Mouse (Mus musculus) hindbrain, embryonic 12.5 days (tissue): ENCODE measurements around the gene Tacr3. TPM values are rescaled to one million over a fixed set of nuclear protein-coding genes. Genes with fewer than 3 reads are reported as not detected.

ENCODE experiments used
- ATAC-seq: fragments of 200-750 bp; cut with Nextera tagmentation; 2 replicates; pipeline ENCODE4 v1.8.0; 2017; ENCODE audit warnings: moderate TSS enrichment; ENCODE audit not compliant: low FRiP score
- H3K27ac ChIP-seq: fragments of 300-500 bp; sonication (generic); 2 replicates; pipeline ENCODE4 v1.5.1; 2016; ENCODE audit warnings: mild to moderate bottlenecking
- H3K27me3 ChIP-seq: fragments of 300-500 bp; sonication (generic); 2 replicates; pipeline ENCODE4 v1.6.1; 2016; ENCODE audit warnings: mild to moderate bottlenecking
- H3K36me3 ChIP-seq: fragments of 300-500 bp; sonication (generic); 2 replicates; pipeline ENCODE4 v1.6.1; 2016; ENCODE audit warnings: mild to moderate bottlenecking
- H3K4me1 ChIP-seq: fragments of 300-500 bp; sonication (generic); 2 replicates; pipeline ENCODE4 v1.6.1; 2016
- H3K4me2 ChIP-seq: fragments of 300-500 bp; sonication (generic); replicated peaks from 2 replicates; pipeline ENCODE4 v1.6.1; 2016; ENCODE audit warnings: mild to moderate bottlenecking
- H3K4me3 ChIP-seq: fragments of 300-500 bp; sonication (generic); 2 replicates; pipeline ENCODE4 v1.5.1; 2016; ENCODE audit warnings: mild to moderate bottlenecking
- H3K9ac ChIP-seq: fragments of 300-500 bp; sonication (generic); 2 replicates; pipeline ENCODE4 v1.6.1; 2016; ENCODE audit warnings: mild to moderate bottlenecking, moderate library complexity
- H3K9me3 ChIP-seq: fragments of 300-500 bp; sonication (generic); replicated peaks from 2 replicates; pipeline ENCODE4 v1.6.1; 2016; ENCODE audit warnings: mild to moderate bottlenecking
- WGBS: fragments of 180-500 bp; shearing (Covaris S2); methylation state at CpG from one replicate; pipeline ENCODE4 v1.1.7; 2016; 5-methylcytosine and 5-hydroxymethylcytosine counted together
- polyA plus RNA-seq: library from polyadenylated mRNA; unstranded; fragments of >200 nt; fragmentation: Nextera tagmentation; extraction: Ambion mirVana; gene quantifications from 2 replicates; pipeline ENCODE4 v1.2.1, GENCODE M21; 2016

Gene Tacr3
- polyA plus RNA-seq, result 1.9 and 2.2 TPM in 2 replicates

DNA sequence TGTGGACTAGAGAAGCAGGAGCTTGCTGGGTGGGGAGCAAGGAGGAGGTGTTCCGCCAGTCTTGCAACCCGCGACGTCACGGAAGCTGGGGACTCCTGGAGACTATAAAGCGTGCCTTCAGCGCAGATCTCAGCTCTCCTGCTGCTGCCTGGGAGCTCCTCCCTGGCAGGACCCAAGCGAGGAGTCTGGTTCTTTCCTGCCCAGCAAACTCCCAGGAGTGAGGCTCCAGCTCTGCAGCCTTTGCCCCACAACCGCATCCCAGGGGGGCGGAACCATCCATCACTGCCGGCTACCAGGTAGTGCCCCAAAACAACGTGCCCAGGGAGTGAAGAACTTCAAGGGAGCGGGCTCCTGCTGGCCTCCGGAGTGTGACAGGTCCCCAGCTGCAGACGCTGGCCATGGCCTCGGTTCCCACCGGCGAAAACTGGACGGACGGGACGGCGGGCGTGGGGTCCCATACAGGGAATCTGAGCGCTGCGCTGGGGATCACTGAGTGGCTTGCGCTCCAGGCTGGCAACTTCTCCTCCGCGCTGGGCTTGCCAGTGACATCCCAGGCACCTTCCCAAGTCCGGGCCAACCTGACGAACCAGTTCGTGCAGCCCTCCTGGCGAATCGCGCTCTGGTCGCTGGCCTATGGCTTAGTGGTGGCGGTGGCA is at the start of gene Tacr3:
TSS of gene Tacr3 (plus strand) at position 133 of the 656 bp plus-strand sequence.
- peaks cover 9% of the 10 kb centered on the region for H3K4me1 ChIP-seq
- peak within 1 kb of the TSS; percentile 46 for H3K4me3 ChIP-seq
- H3K36me3 ChIP-seq, result no peaks in the 10 kb centered on the region
- H3K4me2 ChIP-seq, result peak within 1 kb of the TSS; percentile 96
- ATAC-seq, result peak; percentile 71
- no peaks in the 10 kb centered on the region for H3K9me3 ChIP-seq
- peak within 1 kb of the TSS; percentile 48 for H3K9ac ChIP-seq
- H3K27me3 ChIP-seq, result peaks cover 14% of the 10 kb centered on the region
- H3K27ac ChIP-seq, result no peak within 1 kb of the TSS
- WGBS, result 1% methylated on average over 36 of the region's 36 CpGs

- Histone ChIP-seq H3K4me3 (peak overlapping the region; percentile 46), H3K4me1 (peaks cover 9% of the 10 kb centered on the region), H3K36me3 (no peaks in the 10 kb centered on the region), H3K27ac (no peak overlapping the region), H3K4me2 (peak overlapping the region; percentile 96), H3K27me3 (peaks cover 14% of the 10 kb centered on the region), H3K9me3 (no peaks in the 10 kb centered on the region), H3K9ac (peak overlapping the region; percentile 48; the same call in 1 of the 2 replicates)
- 58% methylated on average over 6 of the region's 6 CpGs for WGBS
- no peak for ATAC-seq
These were observed 324 bp upstream of the Tacr3 start for GRCm38 (mm10) chr3:134828492-134828874.

GRCm38 (mm10) chr3:134829531-134829921 is 719 bp downstream of the Tacr3 start:
- no peak overlapping the region for H3K27ac ChIP-seq
- WGBS, result 11% methylated on average over 13 of the region's 13 CpGs
- peaks cover 14% of the 10 kb centered on the region for H3K27me3 ChIP-seq
- H3K4me3 ChIP-seq, result peak overlapping the region; percentile 46
- peak overlapping the region; percentile 48; the same call in 1 of the 2 replicates for H3K9ac ChIP-seq
- H3K4me2 ChIP-seq, result peak overlapping the region; percentile 96
- no peaks in the 10 kb centered on the region for H3K36me3 ChIP-seq
- no peaks in the 10 kb centered on the region for H3K9me3 ChIP-seq
- 0 out of 2 replicates have a peak, but pooled peaks have one; percentile 52 for ATAC-seq
- H3K4me1 ChIP-seq, result peaks cover 9% of the 10 kb centered on the region

DNA sequence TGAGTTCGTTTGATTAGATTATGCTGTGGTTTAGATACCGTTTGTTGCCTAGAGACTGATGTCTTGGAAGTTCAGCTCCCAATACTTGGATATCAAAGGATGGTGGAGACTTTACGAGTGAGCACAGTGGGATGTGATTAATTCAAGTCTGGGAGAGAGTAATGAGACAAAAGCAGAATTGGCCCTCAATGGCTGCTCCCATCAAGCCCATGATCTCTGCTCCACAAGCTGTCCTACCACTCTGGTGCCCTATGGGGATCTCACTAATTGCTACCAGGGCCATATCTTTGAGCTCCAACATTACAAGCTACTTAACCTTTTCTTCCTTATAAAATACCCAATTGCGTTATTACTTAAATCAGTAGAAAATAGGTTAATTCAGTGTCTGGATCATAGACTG is 22.5 kb downstream of the Tacr3 start:
- no peak overlapping the region for H3K27ac ChIP-seq
- no peaks in the 10 kb centered on the region for H3K4me1 ChIP-seq
- H3K4me3 ChIP-seq, result no peak overlapping the region
- H3K9ac ChIP-seq, result no peak overlapping the region
- no peak for ATAC-seq
- no peaks in the 10 kb centered on the region for H3K36me3 ChIP-seq
- no peaks in the 10 kb centered on the region for H3K9me3 ChIP-seq
- H3K27me3 ChIP-seq, result no peaks in the 10 kb centered on the region
- 50% methylated on average over 4 of the region's 4 CpGs for WGBS
- H3K4me2 ChIP-seq, result no peak overlapping the region

DNA sequence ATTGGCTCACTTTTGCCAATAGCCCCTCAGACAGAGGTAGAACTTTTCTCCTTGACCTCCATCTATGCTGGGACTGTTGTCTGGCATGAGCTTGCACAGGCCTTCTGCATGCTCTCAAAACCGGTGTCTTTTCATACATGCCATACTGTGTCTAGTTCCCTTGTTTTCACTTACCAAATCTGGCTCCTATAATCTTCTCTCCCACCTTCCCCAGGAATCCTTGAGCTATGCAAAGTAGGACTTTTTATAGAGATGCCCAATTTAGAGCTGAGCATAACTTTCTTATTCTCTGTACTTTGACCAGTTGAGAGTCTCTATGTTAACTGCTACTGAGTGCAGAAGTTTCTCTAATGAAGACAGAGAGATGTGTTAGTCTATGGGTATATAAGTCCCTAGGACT is 48.9 kb downstream of the Tacr3 start:
- Histone ChIP-seq H3K9me3 (no peaks in the 10 kb centered on the region), H3K36me3 (no peaks in the 10 kb centered on the region), H3K27ac (no peak overlapping the region), H3K27me3 (no peaks in the 10 kb centered on the region), H3K9ac (no peak overlapping the region), H3K4me2 (no peak overlapping the region), H3K4me1 (no peaks in the 10 kb centered on the region), H3K4me3 (no peak overlapping the region)
- WGBS, result 90% methylated on average over 1 of the region's 1 CpGs
- ATAC-seq, result no peak

- ATAC-seq, result no peak
- Histone ChIP-seq H3K36me3 (no peaks in the 10 kb centered on the region), H3K4me2 (no peak overlapping the region), H3K9ac (no peak overlapping the region), H3K27me3 (no peaks in the 10 kb centered on the region), H3K4me1 (no peaks in the 10 kb centered on the region), H3K27ac (no peak overlapping the region), H3K4me3 (no peak overlapping the region), H3K9me3 (no peaks in the 10 kb centered on the region)
- 67% methylated on average over 2 of the region's 2 CpGs for WGBS
These were observed 67.0 kb downstream of the Tacr3 start for GRCm38 (mm10) chr3:134895831-134896230.

DNA sequence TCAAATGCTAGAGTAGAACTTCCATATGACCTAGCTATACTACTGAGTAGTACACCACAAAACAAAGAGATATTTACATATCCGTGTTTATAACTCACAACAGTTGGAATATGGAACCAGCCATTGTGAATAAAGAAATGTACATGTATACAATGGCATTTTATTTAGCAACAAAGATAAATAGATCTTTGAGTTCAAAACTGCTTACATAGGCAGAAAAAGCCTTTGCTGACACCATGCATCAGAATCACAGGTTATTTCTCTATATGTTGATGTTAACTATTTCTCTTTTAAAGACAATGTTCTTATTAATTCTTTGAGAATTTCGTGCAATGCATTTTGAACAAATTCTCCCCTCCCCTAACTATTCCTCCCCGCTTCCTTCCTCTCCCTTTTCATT is 80.1 kb downstream of the Tacr3 start:
- no peaks in the 10 kb centered on the region for H3K27me3 ChIP-seq
- H3K4me3 ChIP-seq, result no peak overlapping the region
- H3K4me2 ChIP-seq, result no peak overlapping the region
- 77% methylated on average over 3 of the region's 3 CpGs for WGBS
- H3K27ac ChIP-seq, result no peak overlapping the region
- no peak overlapping the region for H3K9ac ChIP-seq
- no peak for ATAC-seq
- no peaks in the 10 kb centered on the region for H3K4me1 ChIP-seq
- H3K9me3 ChIP-seq, result no peaks in the 10 kb centered on the region
- no peaks in the 10 kb centered on the region for H3K36me3 ChIP-seq

GRCm38 (mm10) chr3:134934703-134935102 is 105.9 kb downstream of the Tacr3 start:
- Histone ChIP-seq H3K36me3 (no peaks in the 10 kb centered on the region), H3K9me3 (no peaks in the 10 kb centered on the region), H3K27me3 (no peaks in the 10 kb centered on the region), H3K27ac (no peak overlapping the region), H3K4me1 (no peaks in the 10 kb centered on the region), H3K9ac (no peak overlapping the region), H3K4me2 (no peak overlapping the region), H3K4me3 (no peak overlapping the region)
- ATAC-seq, result no peak
- 75% methylated on average over 1 of the region's 1 CpGs for WGBS

DNA sequence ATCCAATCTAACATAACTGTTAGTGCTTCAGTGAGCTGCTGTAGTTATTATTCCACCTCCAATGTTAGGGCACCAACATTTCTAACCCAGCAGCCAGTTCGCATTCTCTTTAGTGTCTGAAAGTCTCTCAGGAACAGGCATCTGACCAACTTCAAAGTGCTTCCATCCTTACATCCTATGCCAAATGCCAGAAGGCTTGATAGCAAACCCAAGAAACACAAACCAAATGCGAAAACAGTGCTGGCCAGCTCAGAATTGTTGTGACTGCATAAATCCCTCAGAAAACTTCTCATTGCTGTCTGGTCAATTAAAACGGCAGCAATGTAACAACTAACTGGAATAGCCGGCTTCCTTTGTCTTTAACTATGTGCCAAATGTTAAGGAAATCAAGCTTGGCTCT is 106.7 kb downstream of the Tacr3 start:
- Histone ChIP-seq H3K27ac (no peak overlapping the region), H3K27me3 (no peaks in the 10 kb centered on the region), H3K9ac (no peak overlapping the region), H3K4me3 (no peak overlapping the region), H3K4me2 (no peak overlapping the region), H3K9me3 (no peaks in the 10 kb centered on the region), H3K36me3 (no peaks in the 10 kb centered on the region), H3K4me1 (no peaks in the 10 kb centered on the region)
- 86% methylated on average over 4 of the region's 4 CpGs for WGBS
- no peak for ATAC-seq

DNA sequence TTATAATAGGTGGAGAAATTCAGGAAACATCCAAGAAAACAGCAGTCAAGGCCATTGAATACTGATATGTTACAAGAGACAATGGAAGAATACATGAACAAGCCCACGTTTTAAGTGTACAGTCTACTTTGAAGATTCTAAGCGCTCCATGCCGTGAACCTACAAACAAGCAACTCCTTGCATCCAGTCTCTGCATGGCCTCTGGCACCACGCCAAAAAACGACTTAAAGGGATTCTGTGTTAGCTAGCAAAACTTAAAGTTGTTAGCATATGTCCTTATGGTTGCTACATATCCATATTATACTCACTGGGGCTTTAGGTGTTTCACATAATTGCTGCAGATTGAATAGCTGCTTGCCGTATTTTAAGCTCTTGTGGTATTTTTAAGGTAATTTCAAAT is 134.7 kb downstream of the Tacr3 start:
- H3K27ac ChIP-seq, result no peak overlapping the region
- no peak for ATAC-seq
- no peaks in the 10 kb centered on the region for H3K9me3 ChIP-seq
- H3K4me2 ChIP-seq, result no peak overlapping the region
- H3K9ac ChIP-seq, result no peak overlapping the region
- 76% methylated on average over 6 of the region's 6 CpGs for WGBS
- no peaks in the 10 kb centered on the region for H3K27me3 ChIP-seq
- H3K4me3 ChIP-seq, result no peak overlapping the region
- no peaks in the 10 kb centered on the region for H3K4me1 ChIP-seq
- H3K36me3 ChIP-seq, result no peaks in the 10 kb centered on the region

DNA sequence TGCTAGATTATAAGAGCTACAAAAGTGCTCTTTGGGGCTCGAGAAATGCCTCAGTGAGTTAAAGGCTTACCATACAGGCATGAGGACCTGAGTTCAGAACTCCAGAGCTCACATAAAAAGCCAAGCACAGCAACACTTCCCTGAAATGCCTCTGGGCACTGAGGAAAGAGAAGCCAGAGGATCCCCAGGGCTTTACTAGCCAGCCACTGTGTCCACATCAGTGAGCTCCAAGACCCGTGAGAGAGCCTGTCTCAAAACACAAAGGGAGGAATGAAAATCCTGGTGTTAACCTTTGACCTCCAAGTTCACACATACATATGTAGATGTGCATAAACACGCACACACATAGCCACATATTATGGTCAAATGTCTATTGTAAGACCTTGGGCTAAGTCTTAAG is 150.1 kb downstream of the Tacr3 start:
- Histone ChIP-seq H3K9ac (no peak overlapping the region), H3K4me3 (no peak overlapping the region), H3K9me3 (no peaks in the 10 kb centered on the region), H3K27me3 (no peaks in the 10 kb centered on the region), H3K4me1 (no peaks in the 10 kb centered on the region), H3K4me2 (no peak overlapping the region), H3K36me3 (no peaks in the 10 kb centered on the region), H3K27ac (no peak overlapping the region)
- ATAC-seq, result no peak
- WGBS, result 35% methylated on average over 3 of the region's 3 CpGs

DNA sequence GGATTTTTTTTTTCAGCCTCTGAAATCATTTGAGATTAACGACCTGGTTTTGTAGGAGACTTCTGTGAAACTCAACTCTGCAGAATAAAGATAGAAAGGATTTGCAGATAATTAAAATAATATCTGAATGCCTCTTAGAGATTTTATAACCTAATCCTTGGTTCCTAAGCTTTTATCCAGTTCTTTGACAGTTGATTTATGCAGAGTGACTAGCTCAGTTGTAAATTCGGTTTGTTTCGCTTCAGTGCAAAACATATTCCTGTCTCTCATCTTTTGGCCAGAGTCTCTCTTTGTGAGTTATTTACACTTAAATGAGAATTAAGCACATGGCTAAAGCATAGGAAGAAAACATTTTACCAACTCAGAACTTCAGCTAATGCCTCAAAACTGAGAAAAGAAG is 151.3 kb downstream of the Tacr3 start:
- Histone ChIP-seq H3K4me3 (no peak overlapping the region), H3K9me3 (no peaks in the 10 kb centered on the region), H3K9ac (no peak overlapping the region), H3K36me3 (no peaks in the 10 kb centered on the region), H3K27me3 (no peaks in the 10 kb centered on the region), H3K27ac (no peak overlapping the region), H3K4me2 (no peak overlapping the region), H3K4me1 (no peaks in the 10 kb centered on the region)
- ATAC-seq, result no peak
- 83% methylated on average over 3 of the region's 3 CpGs for WGBS
